Mouse (Mus musculus) adrenal gland, postnatal 4 days (tissue): ENCODE results near the gene Zfp523. TPM values are rescaled to one million over a fixed set of nuclear protein-coding genes. Genes with fewer than 3 reads are reported as not detected.
"Not testable (repeated sequence)": the region's sequence is repeated elsewhere in the genome, so short reads cannot be mapped to it uniquely, and the experiment has no call there.

Experiments used
- DNase-seq, 2 experiments: peaks; one replicate each; pipeline ENCODE4 v3.0.0; 2021 to 2022; ENCODE audit warnings: low spot score in 2 of 2, mixed read lengths in 2 of 2
- total RNA-seq, 2 experiments: library from RNA; stranded (reverse); gene quantifications; 2 replicates each; pipeline ENCODE4 v1.2.3; 2021

Gene Zfp523
- total RNA-seq, 2 experiments from 2014 or later, result 54.7 to 56.9 TPM

- DNase-seq, result no peak
Observed at GRCm38 (mm10) chr17:28208314-28208612, 31.3 kb downstream of the Zfp523 start.

GRCm38 (mm10) chr17:28209457-28210110, 32.7 kb downstream of the Zfp523 start:
- no peak for DNase-seq

GRCm38 (mm10) chr17:28211921-28212341, 35.0 kb downstream of the Zfp523 start:
- DNase-seq, result no peak

- no peak for DNase-seq
Observed at GRCm38 (mm10) chr17:28212391-28212790, 35.5 kb downstream of the Zfp523 start.

- no peak for DNase-seq
Observed at GRCm38 (mm10) chr17:28213236-28213635, 36.3 kb downstream of the Zfp523 start.

DNA sequence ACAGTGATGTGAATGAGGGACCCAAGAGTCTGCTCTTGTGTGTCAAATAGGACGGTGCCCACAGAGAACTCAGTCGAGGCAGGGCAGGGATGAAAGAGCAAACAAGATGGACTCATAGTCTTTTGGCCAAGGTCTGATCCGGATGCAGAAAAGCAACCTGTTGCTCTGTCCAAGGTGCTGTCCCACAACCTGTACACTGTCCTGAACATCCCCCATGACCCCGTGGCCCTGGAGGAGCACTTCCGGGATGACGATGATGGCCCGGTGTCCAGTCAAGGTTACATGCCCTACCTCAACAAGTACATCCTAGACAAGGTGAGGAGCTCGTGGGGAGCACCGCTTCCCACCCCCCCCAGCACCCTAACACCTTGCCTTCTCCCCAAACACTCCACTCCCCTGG, 39.9 kb downstream of the Zfp523 start:
- no peak for DNase-seq

DNA sequence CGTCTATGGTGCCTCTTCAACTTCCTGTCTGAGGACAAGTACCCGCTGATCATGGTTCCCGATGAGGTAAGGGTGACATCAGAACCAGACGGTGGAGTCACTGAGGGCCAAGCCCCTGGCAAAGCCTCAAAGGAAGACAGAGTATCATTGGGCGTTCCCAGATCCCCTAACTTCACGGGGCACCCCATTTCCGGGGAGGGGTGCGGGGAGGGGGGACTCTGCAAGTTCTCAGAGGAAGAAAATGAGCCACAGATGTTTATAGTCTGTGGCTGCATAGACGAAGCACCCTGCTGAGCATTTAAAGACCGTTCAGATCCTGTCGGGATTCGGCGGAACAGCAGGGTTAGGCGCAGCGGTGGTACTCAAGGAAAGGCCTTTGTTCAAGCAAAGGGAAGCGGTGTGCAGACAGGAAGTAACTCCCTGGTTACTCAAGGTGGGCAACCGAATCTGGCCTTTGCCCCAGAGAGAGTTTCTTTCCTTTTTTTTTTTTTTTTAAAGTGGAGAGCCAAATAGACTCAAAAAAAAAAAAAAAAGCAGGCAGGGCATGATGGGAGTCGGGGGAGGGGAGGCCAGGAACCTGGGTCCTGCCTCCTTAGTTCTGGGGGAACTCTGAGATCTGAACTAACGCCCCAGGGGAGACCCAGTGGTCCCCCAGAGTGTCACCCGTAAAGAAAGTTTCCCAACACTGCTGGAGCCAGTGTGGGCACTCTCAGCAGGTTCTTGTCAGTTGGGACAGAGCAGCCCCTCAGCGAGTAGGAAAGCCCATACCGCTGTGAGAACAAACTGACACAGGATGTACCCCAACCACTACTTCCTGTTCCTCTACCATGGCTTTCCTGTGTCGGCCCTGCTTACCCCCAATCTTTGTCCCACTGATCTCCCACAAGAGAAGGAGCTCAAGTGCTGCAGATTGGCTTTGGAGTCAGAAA, 41.1 kb downstream of the Zfp523 start:
- no peak for DNase-seq

DNA sequence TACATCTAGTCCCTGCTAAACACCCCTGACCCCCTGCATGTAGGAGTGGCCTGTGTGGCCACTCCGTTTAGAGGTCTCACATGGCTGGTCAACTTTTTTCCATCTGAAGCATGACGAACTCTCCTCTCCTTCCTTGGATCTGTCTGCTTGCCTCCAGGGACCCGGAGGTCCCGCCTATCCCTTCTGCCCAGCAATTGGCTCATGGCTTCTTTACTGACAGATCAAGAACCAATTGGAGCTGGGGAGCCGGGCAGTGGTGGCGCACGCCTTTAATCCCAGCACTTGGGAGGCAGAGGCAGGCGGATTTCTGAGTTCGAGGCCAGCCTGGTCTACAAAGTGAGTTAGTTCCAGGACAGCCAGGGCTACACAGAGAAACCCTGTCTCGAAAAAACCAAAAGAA, 45.5 kb downstream of the Zfp523 start:
- not testable (repeated sequence) for DNase-seq

DNA sequence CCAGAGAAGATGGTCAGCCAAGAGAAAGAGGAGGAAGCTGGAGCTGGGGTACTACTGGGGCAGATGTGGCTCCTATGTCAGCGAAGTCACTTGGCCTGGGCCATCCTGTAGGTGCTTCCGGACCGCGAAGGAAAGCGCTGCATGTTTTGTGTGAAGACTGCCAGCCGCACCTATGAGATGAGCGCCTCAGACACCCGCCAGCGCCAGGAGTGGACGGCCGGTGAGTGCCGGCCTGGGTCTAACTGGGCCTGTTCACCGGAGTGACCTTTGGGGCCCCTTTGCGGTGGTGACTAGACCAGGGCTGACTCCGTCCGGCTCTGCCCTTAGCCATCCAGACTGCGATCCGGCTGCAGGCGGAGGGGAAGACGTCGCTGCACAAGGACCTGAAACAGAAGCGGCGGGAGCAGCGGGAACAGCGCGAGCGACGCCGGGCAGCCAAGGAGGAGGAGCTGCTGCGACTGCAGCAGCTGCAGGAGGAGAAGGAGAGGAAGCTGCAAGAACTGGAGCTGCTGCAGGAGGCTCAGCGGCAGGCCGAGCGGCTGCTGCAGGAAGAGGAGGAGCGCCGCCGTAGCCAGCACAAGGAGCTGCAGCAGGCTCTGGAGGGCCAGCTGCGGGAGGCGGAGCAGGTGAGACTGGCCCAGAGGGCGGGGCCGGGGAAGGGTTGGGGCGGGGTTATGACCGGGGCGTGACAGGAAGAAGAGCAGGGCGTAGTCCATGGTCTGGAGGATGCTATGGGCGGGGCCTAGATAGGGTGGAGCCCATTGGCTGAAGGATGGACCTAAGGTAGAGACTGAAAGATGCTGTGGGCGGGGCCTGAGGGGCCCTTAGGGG, 46.8 kb downstream of the Zfp523 start:
- peak; percentile 72 to 86 for DNase-seq

- DNase-seq, result no peak
Observed at GRCm38 (mm10) chr17:28224615-28225014, 47.7 kb downstream of the Zfp523 start.

- peak; percentile 70 to 80 for DNase-seq
Observed at GRCm38 (mm10) chr17:28226014-28226413, 49.1 kb downstream of the Zfp523 start.

- DNase-seq, result no peak
Observed at GRCm38 (mm10) chr17:28230486-28230885, 53.6 kb downstream of the Zfp523 start.

DNA sequence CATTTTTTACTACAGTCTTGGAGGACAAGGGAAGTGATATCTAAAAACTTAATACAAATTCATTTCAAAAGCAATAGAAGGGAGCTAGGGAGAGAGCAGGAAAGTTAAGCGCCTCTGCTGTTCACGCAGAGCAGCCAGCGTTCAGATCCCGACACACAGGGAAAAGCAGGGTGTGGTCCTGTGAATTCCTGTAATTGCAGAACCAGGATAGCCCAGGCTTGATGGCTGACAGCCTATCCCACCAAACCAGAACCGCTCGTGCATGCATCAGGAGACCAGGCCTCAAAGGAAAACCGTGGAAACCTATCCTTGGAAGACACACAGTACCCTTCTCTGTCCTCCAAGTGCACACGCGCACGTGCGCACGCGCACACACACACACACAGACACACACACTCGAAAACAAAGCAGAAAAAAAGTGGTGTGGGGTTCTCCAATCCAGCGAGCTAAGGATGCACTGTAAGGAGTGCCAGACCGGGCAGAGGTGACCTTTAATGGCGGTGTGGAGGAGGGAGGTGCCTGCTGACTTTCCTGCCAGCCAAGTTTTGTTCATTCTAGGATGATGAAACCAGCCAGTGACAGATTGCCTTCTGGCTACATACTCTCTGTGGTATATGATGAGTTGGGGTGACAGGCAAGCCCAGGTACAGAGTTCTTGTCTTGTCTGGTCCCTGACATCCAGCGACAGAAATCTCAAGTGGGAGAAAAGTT, 54.3 kb downstream of the Zfp523 start:
- no peak for DNase-seq

GRCm38 (mm10) chr17:28232475-28233060, 55.6 kb downstream of the Zfp523 start, which contains the start of gene Ppard:
Gene Ppard (plus strand): TSS chr17:28232700.
- DNase-seq, result peak; percentile 98 to 99

- DNase-seq, result no peak
Observed at GRCm38 (mm10) chr17:28233091-28233731, 56.3 kb downstream of the Zfp523 start.

DNA sequence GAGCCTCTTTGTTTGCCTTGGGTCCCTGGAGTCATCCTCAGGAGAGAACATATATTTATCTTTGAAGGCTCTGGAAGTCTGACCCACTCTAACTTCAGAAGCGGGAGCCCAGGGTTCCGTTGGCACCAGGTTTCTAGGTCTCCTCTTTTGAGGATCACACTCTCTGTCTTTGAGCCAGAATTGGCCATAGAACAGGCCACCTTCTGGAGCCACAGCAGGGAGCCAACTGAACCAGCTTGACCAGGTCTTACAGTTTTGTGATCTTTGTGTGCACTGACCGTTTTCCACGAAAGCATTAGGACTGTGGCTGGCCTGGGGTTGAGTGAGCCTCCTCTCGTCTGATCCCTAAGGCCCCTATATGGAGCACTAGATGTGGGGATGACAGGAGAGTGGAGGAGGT, 57.7 kb downstream of the Zfp523 start:
- DNase-seq, result no peak

DNA sequence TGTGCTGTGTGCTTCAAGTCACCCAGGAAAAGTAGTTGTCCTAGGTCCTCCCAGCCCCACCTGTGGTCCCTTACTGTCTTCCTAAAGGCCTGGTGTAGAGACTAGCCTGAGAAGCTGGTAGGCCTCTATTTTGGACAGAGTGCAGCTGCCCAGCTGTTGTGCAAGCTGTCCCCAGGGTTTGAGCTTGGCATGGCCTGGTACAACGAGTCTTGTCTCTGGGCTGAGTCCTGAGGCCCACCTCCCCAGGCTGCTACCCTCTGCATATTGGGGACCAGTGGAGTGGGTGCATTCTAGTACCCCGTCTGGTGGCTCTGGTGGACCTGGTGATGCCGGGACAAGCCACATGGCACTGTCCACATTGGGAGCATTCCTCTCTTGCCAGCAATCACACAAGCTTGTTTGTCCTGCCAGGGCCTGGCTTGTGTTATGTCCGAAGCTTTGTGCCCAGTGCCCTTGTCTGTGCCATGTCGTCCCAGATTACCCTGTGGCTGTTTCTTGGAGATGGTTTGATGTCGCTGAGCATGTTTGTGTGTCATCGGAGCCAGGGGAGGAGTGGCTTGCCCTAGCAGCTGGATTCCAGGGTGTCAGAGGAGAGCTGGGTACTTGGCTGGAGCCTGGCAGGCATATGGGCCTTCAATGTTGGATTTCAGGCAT, 59.2 kb downstream of the Zfp523 start:
- DNase-seq, result no peak

DNA sequence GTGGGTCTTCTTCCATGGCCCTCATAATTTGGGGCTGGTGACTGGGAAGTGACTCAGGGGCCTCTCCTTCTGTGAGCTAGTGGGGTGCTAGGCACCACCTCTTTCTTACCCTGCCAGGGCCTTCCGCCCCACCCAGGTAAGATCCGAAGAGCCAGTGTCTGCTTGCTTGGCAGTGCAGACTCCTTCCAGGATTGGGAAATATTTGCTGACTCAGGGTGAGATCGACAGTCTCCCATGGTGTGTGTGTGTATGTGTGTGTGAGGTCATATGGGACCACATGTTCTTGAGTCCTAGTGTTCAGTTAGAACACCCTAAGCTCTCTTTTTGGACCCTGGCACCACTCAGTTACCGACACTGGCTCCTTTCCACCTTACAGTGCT, 59.7 kb downstream of the Zfp523 start:
- DNase-seq, result no peak

DNA sequence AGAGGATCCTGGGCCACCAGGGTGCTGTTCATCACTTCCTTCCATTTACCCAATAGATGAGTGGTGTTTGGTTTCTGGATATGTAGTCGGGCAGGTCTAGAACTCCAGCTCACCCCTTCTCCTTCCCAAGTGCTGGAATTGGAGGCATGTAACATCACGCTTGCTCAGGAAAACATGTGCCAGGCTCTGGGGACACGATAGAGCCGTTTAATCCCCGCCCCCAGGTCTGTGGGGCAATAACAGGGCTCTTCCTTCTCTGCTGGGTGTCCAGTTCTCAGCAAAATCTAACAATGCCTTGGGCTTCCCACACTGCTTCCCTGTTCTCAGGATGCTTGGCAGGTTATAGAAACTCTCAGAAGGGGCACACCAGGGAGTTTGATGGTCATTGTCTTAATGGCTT, 60.4 kb downstream of the Zfp523 start:
- DNase-seq, result no peak

- no peak for DNase-seq
Observed at GRCm38 (mm10) chr17:28237874-28238273, 60.9 kb downstream of the Zfp523 start.
